Mouse (Mus musculus) thymus, postnatal 0 days (tissue): ENCODE data around the gene Gm19684. TPM values are rescaled to one million over a fixed set of nuclear protein-coding genes. Genes with fewer than 3 reads are reported as not detected.
A peak's percentile ranks its signal among the peaks of the same experiment; 100 is the strongest.
"Not testable (repeated sequence)": the region's sequence is repeated elsewhere in the genome, so short reads cannot be mapped to it uniquely, and the experiment has no call there.

ENCODE experiments used
- DNase-seq: peaks from one replicate; pipeline ENCODE4 v3.0.0-alpha.2; 2015; ENCODE audit warnings: low spot score
- polyA plus RNA-seq: library from polyadenylated mRNA; unstranded; fragments of >200 nt; fragmentation: Nextera tagmentation; extraction: Ambion mirVana; gene quantifications from 2 replicates; pipeline ENCODE4 v1.2.1, GENCODE M21; 2015

Gene Gm19684
- polyA plus RNA-seq, 1 experiment from 2014 or later, result 0.48 TPM

GRCm38 (mm10) chr17:36128968-36129817 is 7.7 kb downstream of the Gm19684 start, which contains the start of gene Gm7030:
Gene Gm7030, minus strand, starts transcription at chr17:36129425.
- DNase-seq, result not testable (repeated sequence)

GRCm38 (mm10) chr17:36131516-36132265 is 10.2 kb downstream of the Gm19684 start:
- peak; percentile 76 for DNase-seq

- not testable (repeated sequence) for DNase-seq
Measured at GRCm38 (mm10) chr17:36135421-36136231, 14.1 kb downstream of the Gm19684 start.

- not testable (repeated sequence) for DNase-seq
Measured at GRCm38 (mm10) chr17:36136299-36136848, 14.9 kb downstream of the Gm19684 start.

- peak; percentile 41 for DNase-seq
Measured at GRCm38 (mm10) chr17:36145111-36145860, 23.8 kb downstream of the Gm19684 start.

DNA sequence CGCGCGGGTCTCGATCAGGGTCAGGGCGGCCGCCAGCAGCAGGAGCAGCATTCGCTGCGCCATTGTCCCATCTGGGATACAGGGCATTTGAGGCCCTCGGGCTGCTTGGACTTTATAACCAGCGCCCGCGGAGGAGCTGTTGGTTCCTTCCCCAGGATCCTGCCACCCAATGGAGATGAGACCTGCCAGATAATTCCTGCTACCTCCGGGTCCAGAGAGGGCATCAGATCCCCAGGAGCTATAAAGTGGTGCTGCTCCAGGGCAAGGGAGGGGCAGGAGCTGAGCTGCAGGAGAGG is 24.3 kb downstream of the Gm19684 start:
- not testable (repeated sequence) for DNase-seq

DNA sequence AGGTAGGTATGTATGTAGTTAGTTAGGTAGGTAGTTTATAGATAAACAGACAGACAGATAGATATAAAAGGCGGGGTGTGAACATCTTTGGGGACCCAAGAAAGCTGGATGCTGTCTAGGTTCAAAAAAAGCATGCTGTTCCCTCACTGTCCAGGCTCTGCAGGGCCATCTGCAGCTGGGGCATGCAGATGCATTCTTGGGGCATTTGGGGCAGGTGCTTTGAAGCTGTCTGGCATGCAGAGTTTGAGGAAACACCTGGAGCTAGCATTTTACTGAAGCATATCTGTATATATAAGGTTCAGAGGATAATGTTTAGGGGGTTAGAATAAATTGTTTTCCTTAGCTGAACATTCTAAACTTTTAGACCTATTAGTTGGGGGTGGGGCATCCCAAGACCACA is 25.5 kb downstream of the Gm19684 start:
- peak; percentile 31 for DNase-seq

DNA sequence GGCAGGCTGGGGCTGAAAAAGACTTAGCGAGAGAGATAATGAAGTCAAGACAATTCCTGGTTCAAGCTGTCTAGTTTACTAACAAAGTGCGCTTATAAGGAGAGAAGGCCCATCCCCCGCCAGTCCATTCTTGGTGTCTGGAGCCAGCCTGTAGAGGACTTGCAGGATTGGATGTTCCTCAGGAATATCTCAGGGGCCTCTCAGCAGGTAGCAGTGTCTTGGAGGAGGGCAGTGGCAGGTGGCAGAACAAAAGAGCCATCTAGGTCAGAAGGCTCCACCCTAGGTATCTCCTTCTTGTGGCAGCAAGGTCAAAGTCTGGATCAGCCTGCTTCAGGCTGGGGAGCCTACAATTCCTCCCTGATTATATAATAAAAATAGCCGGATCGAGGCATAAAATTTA is 27.0 kb downstream of the Gm19684 start:
- DNase-seq, result not testable (repeated sequence)

DNA sequence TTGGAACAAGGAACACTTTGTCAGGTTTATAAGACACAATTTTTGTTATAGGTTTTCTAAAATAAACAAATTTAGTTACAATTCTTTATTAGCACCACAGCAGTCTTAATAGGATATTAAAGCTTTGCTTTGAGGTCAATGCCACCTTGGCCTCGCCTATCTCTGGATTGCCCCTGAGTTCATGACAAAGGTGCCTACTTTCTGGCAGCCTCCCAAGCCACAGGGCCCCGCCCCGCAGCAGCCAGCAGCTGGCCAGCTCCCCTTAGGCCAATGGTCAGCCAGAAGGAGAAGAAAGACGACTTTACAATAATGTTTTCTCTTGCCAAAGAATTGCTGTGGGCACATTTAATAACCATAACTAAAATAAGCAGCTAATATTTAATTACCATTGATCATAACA is 29.7 kb downstream of the Gm19684 start:
- not testable (repeated sequence) for DNase-seq

GRCm38 (mm10) chr17:36154271-36155149 is 33.0 kb downstream of the Gm19684 start:
- DNase-seq, result no peak

DNA sequence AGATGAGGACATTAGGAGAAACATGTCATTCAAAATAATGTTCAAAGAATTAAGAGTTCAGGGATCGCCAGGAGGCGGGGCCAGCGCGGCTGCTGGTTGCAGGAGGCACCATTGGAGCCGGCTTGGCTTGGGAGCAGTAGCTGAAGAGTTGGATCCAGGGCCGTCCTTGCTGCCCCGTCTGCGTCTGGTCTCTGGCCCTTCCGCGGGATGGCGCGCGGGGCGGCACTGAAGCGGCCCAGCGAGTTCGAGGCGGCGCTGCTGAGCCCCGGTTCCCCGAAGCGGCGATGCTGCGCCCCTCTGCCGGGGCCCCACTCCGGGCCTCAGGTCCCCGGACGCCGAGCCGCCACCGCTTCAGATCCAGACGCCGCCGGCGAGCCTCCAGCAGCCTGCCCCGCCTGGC is 36.3 kb downstream of the Gm19684 start:
- peak; percentile 30 for DNase-seq

GRCm38 (mm10) chr17:36158264-36158663 is 36.8 kb downstream of the Gm19684 start:
- DNase-seq, result not testable (repeated sequence)

GRCm38 (mm10) chr17:36161129-36162051 is 39.9 kb downstream of the Gm19684 start:
- no peak for DNase-seq

DNA sequence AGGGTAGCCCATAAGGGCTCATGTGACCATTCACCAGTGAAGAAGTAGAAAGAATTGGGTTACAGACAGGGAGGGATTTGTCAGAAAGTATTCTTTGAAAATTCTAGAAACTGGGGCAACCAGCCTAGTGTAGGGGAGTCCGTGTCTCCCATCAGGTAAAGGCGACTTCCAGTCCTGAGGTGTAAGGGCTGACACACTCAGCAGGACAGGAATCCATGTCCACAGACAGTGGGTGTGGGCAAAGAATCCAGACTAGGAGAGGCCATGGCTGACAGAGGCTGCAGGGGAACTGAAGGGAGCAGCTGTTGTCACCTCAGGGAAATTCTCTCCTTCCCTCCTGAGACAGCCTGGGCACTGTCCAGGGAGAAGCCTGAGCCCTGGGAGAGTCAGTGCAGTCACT is 45.4 kb downstream of the Gm19684 start:
- DNase-seq, result not testable (repeated sequence)

DNA sequence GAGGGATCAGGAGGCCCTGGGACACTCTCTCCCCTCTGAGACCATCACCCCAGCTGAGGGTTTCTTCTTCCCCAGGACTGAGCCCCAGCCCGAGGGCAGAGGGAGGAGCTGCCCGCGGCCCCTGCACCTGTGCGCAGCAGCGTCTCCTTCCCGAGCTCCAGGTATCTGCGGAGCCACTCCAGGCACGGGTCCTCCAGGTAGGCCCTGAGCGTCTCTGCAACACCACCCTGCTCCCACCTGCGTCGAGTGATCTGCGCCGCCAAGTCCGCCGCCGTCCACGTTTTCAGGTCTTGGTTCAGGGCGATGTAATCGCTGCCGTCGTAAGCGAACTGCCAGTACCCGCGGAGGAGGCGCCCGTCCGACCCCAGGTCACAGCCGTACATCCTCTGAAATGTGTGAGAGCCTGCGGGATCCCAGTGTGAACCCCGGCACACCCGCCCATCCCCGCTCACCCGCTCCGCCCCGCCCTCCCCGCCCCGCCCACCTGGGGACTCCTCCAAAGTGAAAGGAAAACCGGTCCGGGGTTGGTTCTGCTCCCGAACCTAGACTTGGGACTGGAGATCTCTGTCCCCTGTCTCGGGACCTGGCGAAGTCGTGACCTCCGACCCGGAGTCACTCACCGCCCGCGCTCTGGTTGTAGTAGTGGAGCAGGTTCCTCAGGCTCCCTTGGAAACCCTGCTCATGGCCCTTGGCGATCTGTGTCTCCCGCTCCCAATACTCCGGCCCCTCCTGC is 46.0 kb downstream of the Gm19684 start:
- DNase-seq, result peak; percentile 47

GRCm38 (mm10) chr17:36168039-36168652 is 46.7 kb downstream of the Gm19684 start, which contains the start of gene Gm8909:
Gene Gm8909, minus strand, starts transcription at chr17:36168537.
- DNase-seq, result no peak

GRCm38 (mm10) chr17:36169094-36169493 is 47.6 kb downstream of the Gm19684 start:
- not testable (repeated sequence) for DNase-seq
